Mouse (Mus musculus) limb, embryonic 15.5 days (tissue): ENCODE results near the gene Gm20388. TPM values are rescaled to one million over a fixed set of nuclear protein-coding genes. Genes with fewer than 3 reads are reported as not detected.

ENCODE experiments used
- ATAC-seq: fragments of 200-750 bp; cut with Nextera tagmentation; 2 replicates; pipeline ENCODE4 v1.8.0; 2017; ENCODE audit warnings: low read depth, moderate TSS enrichment; ENCODE audit not compliant: insufficient number of reproducible peaks, low FRiP score, low TSS enrichment
- H3K27ac ChIP-seq: fragments of 300-500 bp; sonication (generic); 2 replicates; pipeline ENCODE4 v1.5.1; 2015; ENCODE audit warnings: moderate library complexity, mild to moderate bottlenecking, inconsistent platforms
- H3K27me3 ChIP-seq: fragments of 300-500 bp; sonication (generic); 2 replicates; pipeline ENCODE4 v1.6.1; 2015; ENCODE audit warnings: inconsistent platforms
- H3K36me3 ChIP-seq: fragments of 300-500 bp; sonication (generic); 2 replicates; pipeline ENCODE4 v1.6.1; 2015; ENCODE audit warnings: inconsistent platforms
- H3K4me1 ChIP-seq: fragments of 300-500 bp; sonication (generic); 2 replicates; pipeline ENCODE4 v1.6.1; 2015; ENCODE audit warnings: inconsistent platforms
- H3K4me2 ChIP-seq: fragments of 300-500 bp; sonication (generic); 2 replicates; pipeline ENCODE4 v1.6.1; 2015; ENCODE audit warnings: mild to moderate bottlenecking, inconsistent platforms
- H3K4me3 ChIP-seq: fragments of 300-500 bp; sonication (generic); 2 replicates; pipeline ENCODE4 v1.5.1; 2015; ENCODE audit warnings: mild to moderate bottlenecking, inconsistent platforms
- H3K9ac ChIP-seq: fragments of 300-500 bp; sonication (generic); 2 replicates; pipeline ENCODE4 v1.6.1; 2015; ENCODE audit warnings: inconsistent platforms
- H3K9me3 ChIP-seq: fragments of 300-500 bp; sonication (generic); 2 replicates; pipeline ENCODE4 v1.6.1; 2016; ENCODE audit warnings: inconsistent platforms
- WGBS: fragments of 180-500 bp; shearing (Covaris S2); methylation state at CpG from one replicate; pipeline ENCODE4 v1.1.7; 2015; 5-methylcytosine and 5-hydroxymethylcytosine counted together
- polyA plus RNA-seq: library from polyadenylated mRNA; unstranded; fragments of >200 nt; fragmentation: Nextera tagmentation; extraction: Ambion mirVana; gene quantifications from 2 replicates; pipeline ENCODE4 v1.2.1, GENCODE M21; 2015

Gm20388 gene
- polyA plus RNA-seq, 1 experiment from 2014 or later = 4.9 TPM

DNA sequence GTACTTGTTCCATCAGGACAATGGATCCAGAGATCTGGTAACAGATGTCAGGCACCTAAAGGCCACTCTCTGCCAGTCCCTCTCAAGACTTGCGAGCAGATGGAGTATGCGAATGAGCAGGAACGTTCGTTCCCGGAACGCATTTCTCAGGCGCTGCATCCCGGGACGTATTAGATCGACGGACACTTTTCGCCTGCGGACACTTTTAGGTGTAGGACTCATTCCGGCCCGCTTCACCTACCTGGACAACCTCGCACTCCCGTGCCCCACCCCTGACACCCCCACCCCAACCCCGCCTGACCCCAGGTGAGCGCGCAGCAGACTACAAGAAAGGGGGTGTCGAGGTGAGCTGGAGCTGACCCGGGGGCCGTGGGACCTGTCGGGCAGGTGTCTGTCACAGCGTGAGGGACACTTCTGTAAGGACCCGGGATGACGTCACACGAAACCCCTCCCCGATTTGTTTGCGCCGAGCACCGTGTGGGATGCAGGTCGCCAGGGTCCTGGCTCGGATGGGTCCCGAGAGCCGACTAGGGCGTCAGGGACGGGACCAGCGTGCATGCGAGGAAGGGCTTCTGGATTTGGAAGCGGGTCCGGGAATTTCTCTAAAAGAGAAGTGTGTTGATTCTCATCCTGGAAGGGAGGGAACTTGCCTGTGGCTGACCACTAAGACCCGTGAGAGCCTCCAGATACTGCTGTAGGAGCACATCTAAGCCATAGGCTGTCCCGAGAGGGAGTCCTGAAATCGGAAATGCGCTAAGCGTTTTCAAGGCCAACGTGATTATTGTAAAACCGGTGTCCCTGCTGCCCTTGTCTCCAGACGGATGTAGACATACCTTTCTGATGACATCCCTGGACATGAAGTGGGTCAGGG is 2864.9 kb downstream of the Gm20388 start, which contains the start of gene Acsf3:
TSS of gene Acsf3 (plus strand) at position 202 of the 871 bp plus-strand sequence.
- no peaks in the 10 kb centered on the region for H3K27me3 ChIP-seq
- peaks cover 12% of the 10 kb centered on the region for H3K36me3 ChIP-seq
- H3K4me3 ChIP-seq = peak within 1 kb of the TSS; percentile 79
- peak; percentile 26; the same call in 1 of the 2 replicates for ATAC-seq
- H3K9ac ChIP-seq = peak within 1 kb of the TSS; percentile 82
- H3K4me2 ChIP-seq = peak within 1 kb of the TSS; percentile 86
- under 1% methylated on average over 50 of the region's 50 CpGs for WGBS
- H3K27ac ChIP-seq = no peak within 1 kb of the TSS
- H3K9me3 ChIP-seq = no peaks in the 10 kb centered on the region
- peaks cover 12% of the 10 kb centered on the region for H3K4me1 ChIP-seq

DNA sequence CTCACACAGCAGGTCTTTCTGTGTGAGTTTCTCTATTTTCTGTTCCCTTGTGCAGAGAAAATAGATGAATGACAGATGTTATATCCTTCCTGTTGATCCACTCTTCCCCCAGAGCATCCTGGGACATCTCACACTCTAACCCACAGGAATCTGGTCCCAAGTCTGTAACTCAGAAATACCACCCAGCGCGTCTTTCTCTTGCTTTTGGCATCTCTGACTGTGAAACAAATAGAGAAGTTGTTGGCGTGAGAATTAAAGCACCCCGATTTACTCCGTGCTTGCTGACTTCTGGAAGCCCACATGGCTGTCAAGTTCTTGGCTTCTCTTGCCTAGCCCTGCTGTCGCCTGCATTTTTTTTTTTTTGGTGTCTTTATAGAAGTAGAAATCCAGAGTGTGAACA is 2867.1 kb downstream of the Gm20388 start:
- H3K9me3 ChIP-seq = no peaks in the 10 kb centered on the region
- H3K27me3 ChIP-seq = no peaks in the 10 kb centered on the region
- WGBS = 86% methylated on average over 6 of the region's 6 CpGs
- no peak overlapping the region for H3K9ac ChIP-seq
- H3K4me3 ChIP-seq = no peak overlapping the region
- peaks cover 34% of the 10 kb centered on the region for H3K36me3 ChIP-seq
- H3K4me2 ChIP-seq = no peak overlapping the region
- no peak for ATAC-seq
- peaks cover 12% of the 10 kb centered on the region for H3K4me1 ChIP-seq
- no peak overlapping the region for H3K27ac ChIP-seq

DNA sequence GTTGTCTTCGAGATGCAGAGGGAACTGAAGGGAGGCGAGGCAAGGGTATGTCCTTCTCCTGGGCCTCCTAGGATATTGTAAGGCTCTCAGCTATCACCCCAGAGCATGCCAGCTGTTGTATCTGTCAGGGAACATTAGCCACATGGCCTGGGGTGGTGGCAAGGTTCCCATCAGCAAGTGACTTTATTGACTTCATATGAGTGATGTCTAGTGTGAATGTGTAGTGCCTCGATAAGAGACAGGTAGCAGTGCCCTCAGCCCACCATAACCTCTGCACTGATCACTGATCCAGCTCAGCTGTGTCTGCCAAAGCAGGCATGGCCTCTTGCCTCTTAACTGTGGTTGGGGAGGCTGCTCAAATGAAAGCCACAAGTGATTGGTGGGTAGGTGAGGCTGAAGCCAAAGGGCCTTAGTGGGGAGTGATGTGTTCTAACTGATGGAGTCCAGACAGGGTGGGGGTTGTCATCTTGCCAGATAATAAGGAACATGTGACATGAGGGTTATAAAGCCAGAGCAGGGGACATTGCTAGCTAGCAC is 2868.1 kb downstream of the Gm20388 start:
- Histone ChIP-seq H3K27me3 (no peaks in the 10 kb centered on the region), H3K4me1 (peaks cover 12% of the 10 kb centered on the region), H3K9ac (no peak overlapping the region), H3K4me3 (no peak overlapping the region), H3K9me3 (no peaks in the 10 kb centered on the region), H3K27ac (no peak overlapping the region), H3K4me2 (no peak overlapping the region), H3K36me3 (peaks cover 41% of the 10 kb centered on the region)
- ATAC-seq = no peak
- 76% methylated on average over 3 of the region's 3 CpGs for WGBS

DNA sequence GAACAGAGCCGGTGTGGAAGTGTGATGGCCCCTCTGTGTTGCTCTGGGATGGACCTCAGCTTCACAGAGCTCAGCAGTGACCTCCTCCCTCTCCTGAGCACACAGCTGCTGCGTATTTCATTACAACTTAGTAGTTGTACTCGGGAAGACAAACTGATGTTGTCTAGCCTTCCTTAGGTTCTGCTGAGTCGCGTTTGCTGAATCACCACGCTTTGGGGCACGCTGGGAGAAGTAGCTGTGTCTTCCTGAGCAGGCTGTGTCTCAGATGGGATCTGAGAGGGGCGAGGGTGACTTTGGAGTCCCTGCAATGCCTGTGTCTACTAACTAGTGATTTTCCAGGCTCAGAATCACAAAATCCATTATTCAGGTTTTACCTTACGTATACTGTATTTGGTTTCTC is 2868.6 kb downstream of the Gm20388 start:
- Histone ChIP-seq H3K9me3 (no peaks in the 10 kb centered on the region), H3K9ac (no peak overlapping the region), H3K27me3 (no peaks in the 10 kb centered on the region), H3K4me2 (no peak overlapping the region), H3K4me3 (no peak overlapping the region), H3K36me3 (peaks cover 46% of the 10 kb centered on the region), H3K27ac (no peak overlapping the region), H3K4me1 (peaks cover 12% of the 10 kb centered on the region)
- ATAC-seq = no peak
- 74% methylated on average over 9 of the region's 9 CpGs for whole genome bisulfite sequencing

DNA sequence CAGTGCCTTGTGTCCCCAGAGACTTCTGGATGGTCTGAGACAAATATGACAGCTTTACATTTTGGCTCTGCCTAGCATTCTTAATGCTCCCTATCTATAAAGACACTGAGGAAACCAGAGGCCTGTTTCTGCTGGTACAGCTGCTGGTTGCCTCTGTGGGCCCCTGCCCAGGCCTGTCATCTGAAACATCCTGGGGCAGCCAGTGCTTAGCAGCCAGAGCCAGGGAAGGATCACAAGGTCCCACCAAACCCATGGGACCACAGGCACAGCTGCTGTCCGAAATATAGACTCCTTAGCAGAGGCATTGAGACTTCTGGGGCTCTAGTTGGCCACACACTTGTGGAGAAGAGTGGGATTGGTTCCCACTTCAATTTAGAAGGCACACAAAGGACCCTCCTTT is 2874.1 kb downstream of the Gm20388 start:
- Histone ChIP-seq H3K9ac (no peak overlapping the region), H3K27me3 (no peaks in the 10 kb centered on the region), H3K36me3 (peaks cover 81% of the 10 kb centered on the region), H3K4me2 (no peak overlapping the region), H3K27ac (no peak overlapping the region), H3K4me3 (no peak overlapping the region), H3K4me1 (no peaks in the 10 kb centered on the region), H3K9me3 (no peaks in the 10 kb centered on the region)
- ATAC-seq = no peak
- WGBS = 83% methylated on average over 1 of the region's 1 CpGs

DNA sequence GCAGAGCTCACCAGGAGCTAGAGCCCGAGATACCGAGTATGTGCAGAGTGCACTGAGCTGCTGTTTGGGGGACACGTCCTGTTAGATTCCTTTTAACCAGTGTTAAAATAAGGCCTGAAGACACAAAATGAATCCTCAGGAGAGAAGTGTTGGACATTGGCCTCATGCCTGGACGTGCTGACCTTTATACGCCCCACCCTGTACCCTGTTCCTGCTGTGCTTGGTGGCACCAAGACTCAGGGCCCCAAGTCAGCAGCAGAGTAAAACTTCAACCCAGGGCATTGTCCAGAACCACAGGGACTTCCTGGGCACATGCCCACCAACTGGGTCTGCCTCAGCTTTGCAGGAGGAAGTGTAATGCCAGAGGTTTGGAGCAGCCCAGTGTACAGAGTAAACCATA is 2879.2 kb downstream of the Gm20388 start:
- H3K36me3 ChIP-seq = peaks cover 58% of the 10 kb centered on the region
- H3K9ac ChIP-seq = no peak overlapping the region
- no peaks in the 10 kb centered on the region for H3K27me3 ChIP-seq
- no peaks in the 10 kb centered on the region for H3K9me3 ChIP-seq
- no peak overlapping the region for H3K27ac ChIP-seq
- no peak overlapping the region for H3K4me2 ChIP-seq
- no peak for ATAC-seq
- no peak overlapping the region for H3K4me3 ChIP-seq
- 94% methylated on average over 5 of the region's 5 CpGs for WGBS
- H3K4me1 ChIP-seq = no peaks in the 10 kb centered on the region

DNA sequence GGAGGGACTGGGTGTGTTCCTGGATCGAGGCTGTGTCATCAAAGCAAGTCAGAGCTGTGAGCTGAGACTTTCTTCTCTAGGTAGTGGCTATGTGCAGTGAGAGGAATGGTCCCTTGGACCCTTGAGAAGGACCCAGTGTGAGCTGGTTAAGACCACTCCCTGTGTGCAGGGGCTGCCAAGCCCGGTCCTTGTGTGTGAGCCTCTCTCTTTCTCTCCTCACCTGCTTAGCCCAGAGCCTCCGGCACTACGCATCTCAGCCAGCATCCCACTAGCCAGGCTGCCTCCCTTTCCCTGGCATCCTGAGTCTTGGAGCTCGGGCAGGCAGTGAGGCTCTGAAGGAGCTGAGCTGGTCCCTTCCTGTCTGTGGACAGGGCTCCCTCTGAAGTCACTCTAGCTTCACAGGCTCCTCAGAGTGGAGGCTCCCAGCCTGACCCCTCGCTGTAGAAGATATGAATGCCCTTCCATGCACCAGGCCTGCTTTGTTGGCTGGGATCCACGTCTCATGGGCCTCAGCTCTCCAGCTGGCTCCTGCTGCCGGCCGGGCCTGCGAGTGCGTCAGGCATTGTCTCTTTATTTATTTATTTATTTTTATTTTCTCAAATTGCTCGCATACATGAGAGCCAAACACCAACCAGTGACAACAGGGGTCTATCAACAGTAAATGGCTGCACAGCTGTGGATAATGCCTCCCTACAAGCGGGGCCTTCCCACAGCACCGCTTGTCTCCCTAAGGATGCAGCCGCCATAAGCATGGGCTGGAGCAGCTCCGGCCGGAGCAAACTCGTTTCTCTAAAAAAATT is 2882.9 kb downstream of the Gm20388 start:
- peaks cover 37% of the 10 kb centered on the region for H3K36me3 ChIP-seq
- H3K9me3 ChIP-seq = no peaks in the 10 kb centered on the region
- no peaks in the 10 kb centered on the region for H3K27me3 ChIP-seq
- no peak overlapping the region for H3K4me2 ChIP-seq
- H3K27ac ChIP-seq = no peak overlapping the region
- no peak overlapping the region for H3K4me3 ChIP-seq
- no peaks in the 10 kb centered on the region for H3K4me1 ChIP-seq
- no peak overlapping the region for H3K9ac ChIP-seq
- no peak; the same call in 1 of the 2 replicates for ATAC-seq
- WGBS = 72% methylated on average over 18 of the region's 18 CpGs

DNA sequence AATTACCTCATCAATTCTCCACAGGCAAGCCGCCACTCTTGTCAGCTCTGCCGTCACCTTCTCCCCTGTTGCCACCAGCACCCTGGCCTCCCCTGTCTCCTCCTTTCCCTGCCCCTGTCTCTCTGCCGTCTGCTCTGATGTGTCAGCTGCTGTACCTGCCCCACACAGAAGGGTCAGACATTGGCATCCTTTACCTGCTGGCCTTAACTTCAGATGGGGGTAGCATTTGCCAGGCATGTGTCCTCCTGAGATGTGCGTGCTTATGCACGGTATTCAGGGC is 2883.5 kb downstream of the Gm20388 start:
- Histone ChIP-seq H3K36me3 (peaks cover 36% of the 10 kb centered on the region), H3K9ac (no peak overlapping the region), H3K9me3 (no peaks in the 10 kb centered on the region), H3K27ac (no peak overlapping the region), H3K4me3 (no peak overlapping the region), H3K27me3 (no peaks in the 10 kb centered on the region), H3K4me1 (no peaks in the 10 kb centered on the region), H3K4me2 (no peak overlapping the region)
- whole genome bisulfite sequencing = 79% methylated on average over 5 of the region's 5 CpGs
- no peak for ATAC-seq

DNA sequence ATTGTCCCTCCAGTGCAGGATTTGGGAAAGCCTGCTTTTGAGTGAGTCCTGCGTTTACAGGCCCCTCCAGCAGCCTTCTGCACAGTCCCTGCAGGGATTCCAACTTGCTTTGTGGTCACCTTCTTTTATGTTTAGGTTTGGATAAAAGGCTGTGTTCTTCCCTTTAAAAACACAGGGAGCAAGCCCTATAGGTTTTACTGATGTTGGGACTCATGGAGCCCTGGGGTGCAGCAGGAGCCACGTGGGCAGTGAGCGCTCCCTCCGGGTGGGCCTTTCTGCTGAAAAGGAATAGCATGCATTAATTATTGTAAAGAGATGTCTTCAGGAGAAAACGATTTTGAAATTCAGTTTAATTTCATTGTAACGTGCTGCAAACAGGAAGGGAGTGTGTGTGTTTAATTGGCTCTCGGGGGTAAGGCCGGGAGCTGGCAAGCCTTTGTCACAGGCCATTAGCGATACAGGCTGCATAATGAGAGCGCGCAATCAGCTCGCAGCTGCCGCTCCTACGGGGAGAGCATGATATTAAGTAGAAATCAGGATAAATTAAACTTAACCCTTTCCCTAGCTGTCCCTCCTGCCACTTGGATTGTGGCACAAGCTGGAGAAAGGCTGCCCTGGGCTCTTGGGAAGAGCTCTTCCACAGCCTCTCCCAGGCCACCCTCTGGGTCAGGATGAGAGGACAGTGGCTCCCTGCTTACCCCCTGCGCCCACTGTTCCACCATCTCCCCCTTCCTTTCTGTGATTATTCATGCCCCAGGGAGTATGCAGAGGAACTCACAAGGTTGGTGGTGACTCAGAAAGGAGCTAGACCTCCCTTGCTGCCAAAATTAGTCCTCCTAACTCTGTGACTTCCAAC is 2893.5 kb downstream of the Gm20388 start:
- no peaks in the 10 kb centered on the region for H3K27me3 ChIP-seq
- H3K27ac ChIP-seq = no peak overlapping the region
- peaks cover 13% of the 10 kb centered on the region for H3K36me3 ChIP-seq
- WGBS = 36% methylated on average over 15 of the region's 15 CpGs
- no peak overlapping the region for H3K4me3 ChIP-seq
- 0 out of 2 replicates have a peak overlapping the region, but pooled peaks have one; percentile 11 for H3K9ac ChIP-seq
- H3K4me1 ChIP-seq = peaks cover 11% of the 10 kb centered on the region; the same call in 1 of the 2 replicates
- no peak for ATAC-seq
- no peaks in the 10 kb centered on the region for H3K9me3 ChIP-seq
- H3K4me2 ChIP-seq = no peak overlapping the region

DNA sequence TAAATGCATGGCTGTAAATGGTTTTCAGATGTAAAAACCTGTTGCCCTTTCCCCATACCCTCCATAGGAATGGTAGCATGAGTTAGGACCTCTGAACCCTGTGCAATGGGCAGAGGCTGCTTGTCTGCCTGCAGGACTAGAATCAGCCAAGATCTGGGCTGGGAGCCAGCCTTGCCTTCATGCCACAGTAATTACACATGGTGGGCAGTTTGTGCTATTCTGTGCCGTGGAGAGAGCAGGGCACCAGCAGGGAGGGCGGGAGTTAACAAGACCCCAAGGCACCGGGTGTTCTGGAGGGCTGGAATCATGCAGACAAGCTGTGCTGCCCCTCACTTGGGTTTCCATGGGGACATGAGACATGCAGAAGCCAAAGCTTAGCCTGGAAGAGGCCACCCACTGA is 2894.7 kb downstream of the Gm20388 start:
- H3K4me2 ChIP-seq = no peak overlapping the region
- H3K36me3 ChIP-seq = peaks cover 10% of the 10 kb centered on the region
- no peaks in the 10 kb centered on the region for H3K27me3 ChIP-seq
- peaks cover 11% of the 10 kb centered on the region; the same call in 1 of the 2 replicates for H3K4me1 ChIP-seq
- WGBS = 53% methylated on average over 3 of the region's 3 CpGs
- ATAC-seq = no peak; the same call in 1 of the 2 replicates
- H3K4me3 ChIP-seq = no peak overlapping the region
- no peaks in the 10 kb centered on the region for H3K9me3 ChIP-seq
- H3K9ac ChIP-seq = no peak overlapping the region
- no peak overlapping the region for H3K27ac ChIP-seq

DNA sequence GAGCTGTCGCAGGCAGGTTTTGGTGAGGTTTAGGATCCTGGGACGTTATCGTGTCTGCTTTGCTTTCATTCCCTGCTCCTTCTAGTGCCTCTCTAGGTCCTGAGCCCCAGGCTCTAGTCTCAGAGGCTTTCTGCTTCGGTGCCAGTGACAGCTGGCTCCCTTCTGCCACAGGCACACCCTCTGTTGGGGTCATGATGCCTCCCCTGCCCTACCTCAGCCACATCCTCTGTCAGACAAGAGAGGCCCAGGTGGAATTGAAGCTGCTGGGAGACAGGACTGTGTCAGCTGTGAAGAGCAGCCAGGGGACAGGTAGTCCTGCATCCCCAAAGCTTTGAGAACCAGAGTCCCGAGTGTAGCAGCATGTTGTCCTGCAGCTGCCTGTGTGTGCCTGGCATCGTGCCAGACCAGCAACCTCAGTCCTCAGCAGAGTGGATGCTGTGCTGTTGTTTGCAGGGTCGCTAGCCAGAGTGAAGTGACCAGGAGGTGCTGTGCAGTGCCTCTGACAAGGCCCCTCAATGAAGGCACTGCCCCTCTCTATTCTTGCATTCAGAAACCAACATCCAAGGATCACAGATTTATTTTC is 2896.4 kb downstream of the Gm20388 start:
- Histone ChIP-seq H3K4me3 (no peak overlapping the region), H3K36me3 (peaks cover 19% of the 10 kb centered on the region), H3K4me1 (peaks cover 11% of the 10 kb centered on the region; the same call in 1 of the 2 replicates), H3K27ac (no peak overlapping the region), H3K9ac (no peak overlapping the region), H3K4me2 (no peak overlapping the region), H3K27me3 (no peaks in the 10 kb centered on the region), H3K9me3 (no peaks in the 10 kb centered on the region)
- 54% methylated on average over 7 of the region's 7 CpGs for WGBS
- ATAC-seq = no peak
